Mouse (Mus musculus) mouse trophoblast stem cell (cell line): ENCODE data around the gene Spg7.
"Not testable (repeated sequence)": the region's sequence is repeated elsewhere in the genome, so short reads cannot be mapped to it uniquely, and the experiment has no call there.

ENCODE experiments used
- in situ Hi-C, 2 experiments: fragments of 300-500 bp; cut with MseI, MboI; formaldehyde crosslinking; loops; 2 replicates in 1 of 2; 3 replicates in 1 of 2; pipeline ENCODE4 v1.15.1; 2025

Spg7 gene

GRCm38 (mm10) chr8:123062721-123063120 is at the start of gene Spg7:
Gene Spg7, plus strand, starts transcription at chr8:123062942.
- in situ Hi-C loops: no loop called here

GRCm38 (mm10) chr8:123014429-123014828 is 48.3 kb upstream of the Spg7 start:
- in situ Hi-C loops: no loop called here

- in situ Hi-C loops: no loop called here
Measured at GRCm38 (mm10) chr8:123015074-123015473, 47.7 kb upstream of the Spg7 start.

- in situ Hi-C loops: no loop called here
Measured at GRCm38 (mm10) chr8:123017143-123017542, 45.6 kb upstream of the Spg7 start.

GRCm38 (mm10) chr8:123018484-123019164 is 44.1 kb upstream of the Spg7 start:
- in situ Hi-C loops: no loop called here

- in situ Hi-C loops: no loop called here
Measured at GRCm38 (mm10) chr8:123020084-123020483, 42.7 kb upstream of the Spg7 start.

- in situ Hi-C loops: no loop called here
Measured at GRCm38 (mm10) chr8:123020859-123021258, 41.9 kb upstream of the Spg7 start.

- in situ Hi-C loops: no loop called here
Measured at GRCm38 (mm10) chr8:123021259-123021658, 41.5 kb upstream of the Spg7 start.

GRCm38 (mm10) chr8:123022727-123023126 is 40.0 kb upstream of the Spg7 start:
- in situ Hi-C loops: no loop called here

GRCm38 (mm10) chr8:123024226-123024625 is 38.5 kb upstream of the Spg7 start:
- in situ Hi-C loops: no loop called here

- in situ Hi-C loops: no loop called here
Measured at GRCm38 (mm10) chr8:123025951-123026351, 36.8 kb upstream of the Spg7 start.

GRCm38 (mm10) chr8:123027786-123028185 is 35.0 kb upstream of the Spg7 start:
- in situ Hi-C loops: no loop called here

GRCm38 (mm10) chr8:123030091-123030490 is 32.7 kb upstream of the Spg7 start:
- in situ Hi-C loops: not testable (repeated sequence)

GRCm38 (mm10) chr8:123031321-123031978 is 31.3 kb upstream of the Spg7 start:
- in situ Hi-C loops: no loop called here

- in situ Hi-C loops: no loop called here
Measured at GRCm38 (mm10) chr8:123032730-123033129, 30.0 kb upstream of the Spg7 start.

- in situ Hi-C loops: no loop called here
Measured at GRCm38 (mm10) chr8:123033431-123033830, 29.3 kb upstream of the Spg7 start.

- in situ Hi-C loops: no loop called here
Measured at GRCm38 (mm10) chr8:123034171-123034570, 28.6 kb upstream of the Spg7 start.

GRCm38 (mm10) chr8:123036956-123037355 is 25.8 kb upstream of the Spg7 start:
- in situ Hi-C loops: no loop called here

- in situ Hi-C loops: no loop called here
Measured at GRCm38 (mm10) chr8:123037487-123037886, 25.3 kb upstream of the Spg7 start.

- in situ Hi-C loops: no loop called here
Measured at GRCm38 (mm10) chr8:123038351-123038750, 24.4 kb upstream of the Spg7 start.

- in situ Hi-C loops: no loop called here
Measured at GRCm38 (mm10) chr8:123039376-123040109, 23.2 kb upstream of the Spg7 start.

GRCm38 (mm10) chr8:123040110-123040650 is 22.6 kb upstream of the Spg7 start:
- in situ Hi-C loops: no loop called here
